Mouse (Mus musculus) heart, embryonic 14.5 days (tissue): ENCODE data around the gene Furin. TPM values are rescaled to one million over a fixed set of nuclear protein-coding genes. Genes with fewer than 3 reads are reported as not detected.
A peak's percentile ranks its signal among the peaks of the same experiment; 100 is the strongest.

Source experiments
- ATAC-seq: fragments of 200-750 bp; cut with Nextera tagmentation; 2 replicates; pipeline ENCODE4 v1.8.0; 2017; ENCODE audit warnings: low read depth, moderate TSS enrichment; ENCODE audit not compliant: insufficient number of reproducible peaks, insufficient read depth, low FRiP score
- H3K27ac ChIP-seq, 2 experiments: fragments of 200-500 bp in 1 of 2; fragments of 300-500 bp in 1 of 2; sonication (generic) in 1 of 2; replicated peaks in 1 of 2; 2 replicates each; pipeline ENCODE4 v1.5.1; 2012 to 2014; ENCODE audit warnings: low read depth in 2 of 2, low read length in 2 of 2, control low read depth in 1 of 2, mild to moderate bottlenecking in 1 of 2, mixed read lengths in 1 of 2; ENCODE audit not compliant: control insufficient read depth in 1 of 2, insufficient read depth in 1 of 2
- H3K27me3 ChIP-seq: fragments of 300-500 bp; sonication (generic); 2 replicates; pipeline ENCODE4 v1.6.1; 2014; ENCODE audit warnings: mild to moderate bottlenecking, low read length, control low read depth; ENCODE audit not compliant: control insufficient read depth, insufficient read depth
- H3K36me3 ChIP-seq: fragments of 300-500 bp; sonication (generic); 2 replicates; pipeline ENCODE4 v1.6.1; 2014; ENCODE audit warnings: mild to moderate bottlenecking, control low read depth, low read length, mixed read lengths; ENCODE audit not compliant: control insufficient read depth, insufficient read depth
- H3K4me1 ChIP-seq, 2 experiments: fragments of 200-500 bp in 1 of 2; fragments of 300-500 bp in 1 of 2; sonication (generic) in 1 of 2; 2 replicates each; pipeline ENCODE4 v1.6.1; 2012 to 2014; ENCODE audit warnings: low read length in 2 of 2, control low read depth in 1 of 2, mixed read lengths in 1 of 2; ENCODE audit not compliant: control insufficient read depth in 2 of 2, insufficient read depth in 2 of 2
- H3K4me2 ChIP-seq: fragments of 300-500 bp; sonication (generic); 2 replicates; pipeline ENCODE4 v1.6.1; 2014; ENCODE audit warnings: mild to moderate bottlenecking, low read length
- H3K4me3 ChIP-seq, 2 experiments: fragments of 200-500 bp in 1 of 2; fragments of 300-500 bp in 1 of 2; sonication (generic) in 1 of 2; 2 replicates each; pipeline ENCODE4 v1.5.1; 2012 to 2014; ENCODE audit warnings: low read length in 2 of 2, mild to moderate bottlenecking in 2 of 2, control low read depth in 1 of 2, low read depth in 1 of 2, moderate library complexity in 1 of 2; ENCODE audit not compliant: control insufficient read depth in 1 of 2, insufficient read depth in 1 of 2
- H3K9ac ChIP-seq: fragments of 300-500 bp; sonication (generic); 2 replicates; pipeline ENCODE4 v1.6.1; 2014; ENCODE audit warnings: mild to moderate bottlenecking, low read length
- H3K9me3 ChIP-seq: fragments of 300-500 bp; sonication (generic); 2 replicates; pipeline ENCODE4 v1.6.1; 2016; ENCODE audit warnings: low read length, control low read depth; ENCODE audit not compliant: control insufficient read depth
- WGBS: fragments of 180-500 bp; shearing (Covaris S2); extraction: QIAGEN DNeasy Blood & Tissue Kit; methylation state at CpG from one replicate; pipeline ENCODE4 v1.1.7; 2014; 5-methylcytosine and 5-hydroxymethylcytosine counted together
- polyA plus RNA-seq: library from polyadenylated mRNA; unstranded; fragments of >200 nt; fragmentation: Nextera tagmentation; extraction: Ambion mirVana; gene quantifications from 2 replicates; pipeline ENCODE4 v1.2.1, GENCODE M21; 2014

Furin gene
- polyA plus RNA-seq: 17.9 and 25.2 TPM in 2 replicates

DNA sequence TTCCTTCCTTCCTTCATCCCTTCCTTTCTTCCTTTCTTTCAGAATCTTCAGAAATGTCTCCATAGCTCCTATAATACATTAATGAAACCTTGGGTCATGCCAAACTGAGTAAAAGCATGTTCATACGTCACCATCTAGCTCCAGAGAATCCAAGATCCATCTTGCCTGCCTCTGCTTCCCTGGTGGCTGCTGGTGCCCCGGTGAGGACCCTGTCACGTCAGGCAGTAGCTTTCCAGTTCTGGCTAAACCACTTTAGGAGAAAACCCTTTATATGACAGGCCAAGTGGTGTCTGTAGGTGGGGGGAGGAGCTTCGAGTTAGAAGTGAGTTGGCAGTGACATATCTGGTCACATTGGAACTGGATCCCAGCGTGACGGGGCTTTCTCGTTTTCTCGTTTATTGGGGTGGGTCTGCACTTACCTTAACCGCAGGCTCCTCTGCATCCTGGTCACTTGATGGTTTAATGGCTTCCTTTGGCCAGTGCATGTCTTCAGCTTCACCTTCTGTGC, at the start of gene Furin:
TSS of gene Furin (minus strand) at position 249 of the 508 bp plus-strand sequence.
- WGBS: 57% methylated on average over 9 of the region's 9 CpGs
- H3K27ac ChIP-seq: peak within 1 kb of the TSS; percentile 39 to 97; a peak in 3 of 4 replicates
- ATAC-seq: no peak

DNA sequence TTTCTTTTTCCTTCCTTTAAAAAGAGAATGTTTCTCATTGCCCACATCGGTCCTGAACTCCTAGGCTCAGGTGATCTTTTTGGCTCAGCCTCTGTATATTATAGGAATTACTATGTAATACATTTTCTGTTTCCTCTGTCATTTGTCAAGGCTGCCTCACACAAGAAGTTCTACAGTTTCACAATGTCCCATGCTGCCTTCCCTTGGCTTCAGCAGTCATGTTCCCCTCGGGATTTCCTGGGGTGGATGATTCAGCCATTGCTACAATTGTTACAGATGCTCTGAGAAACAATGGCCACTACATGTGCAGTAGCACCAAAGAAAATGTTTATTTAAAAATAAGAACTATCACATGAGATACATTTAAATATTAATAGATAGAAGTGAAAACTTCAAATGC, 49.5 kb upstream of the Furin start:
- H3K4me1 ChIP-seq: peaks cover 32 to 41% of the 10 kb centered on the region in 2 experiments
- H3K27me3 ChIP-seq: no peaks in the 10 kb centered on the region
- no peaks in the 10 kb centered on the region for H3K9me3 ChIP-seq
- H3K4me3 ChIP-seq: no peak overlapping the region
- 83% methylated on average over 2 of the region's 2 CpGs for WGBS
- H3K36me3 ChIP-seq: peaks cover 27% of the 10 kb centered on the region
- no peak overlapping the region for H3K4me2 ChIP-seq
- H3K27ac ChIP-seq: no peak overlapping the region
- ATAC-seq: no peak
- H3K9ac ChIP-seq: no peak overlapping the region

More for the DNA sequence above, at the start of gene Furin:
- H3K4me2 ChIP-seq: no peak within 1 kb of the TSS
- no peaks in the 10 kb centered on the region for H3K27me3 ChIP-seq
- no peaks in the 10 kb centered on the region for H3K9me3 ChIP-seq
- no peaks in the 10 kb centered on the region for H3K36me3 ChIP-seq
- H3K4me3 ChIP-seq: no peak within 1 kb of the TSS
- H3K9ac ChIP-seq: no peak within 1 kb of the TSS
- peaks cover 17 to 31% of the 10 kb centered on the region in 2 experiments for H3K4me1 ChIP-seq

GRCm38 (mm10) chr7:80453997-80454396, 48.8 kb upstream of the Furin start:
- H3K4me1 ChIP-seq: peaks cover 32 to 44% of the 10 kb centered on the region in 2 experiments
- H3K27ac ChIP-seq: no peak overlapping the region
- H3K9ac ChIP-seq: no peak overlapping the region
- no peak overlapping the region for H3K4me3 ChIP-seq
- H3K4me2 ChIP-seq: no peak overlapping the region
- no peaks in the 10 kb centered on the region for H3K9me3 ChIP-seq
- peaks cover 20% of the 10 kb centered on the region for H3K36me3 ChIP-seq
- ATAC-seq: no peak
- 83% methylated on average over 5 of the region's 5 CpGs for WGBS
- no peaks in the 10 kb centered on the region for H3K27me3 ChIP-seq

- ATAC-seq: no peak
- peaks cover 20% of the 10 kb centered on the region for H3K36me3 ChIP-seq
- no peak overlapping the region for H3K9ac ChIP-seq
- H3K27me3 ChIP-seq: no peaks in the 10 kb centered on the region
- peaks cover 29 to 37% of the 10 kb centered on the region in 2 experiments for H3K4me1 ChIP-seq
- WGBS: 92% methylated on average over 3 of the region's 3 CpGs
- H3K9me3 ChIP-seq: no peaks in the 10 kb centered on the region
- no peak overlapping the region for H3K4me2 ChIP-seq
- H3K4me3 ChIP-seq: no peak overlapping the region
- H3K27ac ChIP-seq: no peak overlapping the region
Measured at GRCm38 (mm10) chr7:80453121-80453520, 47.9 kb upstream of the Furin start.

- Histone ChIP-seq H3K9me3 (no peaks in the 10 kb centered on the region), H3K9ac (peak overlapping the region; percentile 25; the same call in 1 of the 2 replicates), H3K27me3 (no peaks in the 10 kb centered on the region), H3K4me3 (no peak overlapping the region), H3K4me1 (peaks cover 25 to 33% of the 10 kb centered on the region in 2 experiments), H3K36me3 (peaks cover 20% of the 10 kb centered on the region), H3K27ac (peak overlapping the region; percentile 33 to 69), H3K4me2 (no peak overlapping the region)
- ATAC-seq: no peak
- 69% methylated on average over 5 of the region's 5 CpGs for WGBS
Measured at GRCm38 (mm10) chr7:80452241-80452640, 47.0 kb upstream of the Furin start.

DNA sequence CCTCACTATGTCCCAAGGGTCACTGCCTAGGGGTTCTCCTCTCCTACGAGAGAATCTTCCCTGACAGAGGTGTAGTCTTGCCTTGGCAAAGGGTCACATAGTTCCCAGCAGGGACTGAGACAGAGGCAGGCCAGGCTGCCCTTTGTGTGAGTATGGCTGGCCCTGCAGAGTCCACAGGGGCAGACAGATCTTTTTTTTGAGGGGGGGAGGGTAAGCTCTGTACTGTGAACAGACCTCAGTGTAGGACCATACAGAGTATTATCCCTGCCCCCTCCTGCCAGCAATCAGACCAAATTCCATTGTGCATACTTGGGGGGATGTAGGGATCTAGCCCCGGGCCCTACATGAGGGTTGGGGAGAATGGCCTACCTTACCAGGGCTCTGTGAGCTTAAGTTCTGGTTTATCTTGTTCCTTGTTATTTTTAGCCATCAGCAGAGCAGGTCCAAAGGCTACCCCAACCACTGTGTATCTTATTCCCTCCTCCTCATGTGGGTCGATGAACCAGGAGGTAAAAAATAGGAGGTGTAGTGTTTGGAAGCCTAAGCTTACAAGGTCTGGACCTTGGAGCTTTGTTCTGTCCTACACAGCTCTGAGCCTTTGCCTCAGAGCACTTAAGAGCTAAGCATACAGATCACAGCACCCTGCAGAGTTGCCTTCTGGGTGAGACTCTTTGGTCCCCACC, 46.5 kb upstream of the Furin start:
- Histone ChIP-seq H3K4me2 (no peak overlapping the region), H3K4me1 (peaks cover 27 to 36% of the 10 kb centered on the region in 2 experiments), H3K4me3 (no peak overlapping the region), H3K9me3 (no peaks in the 10 kb centered on the region), H3K9ac (peak overlapping the region; percentile 28; the same call in 1 of the 2 replicates), H3K36me3 (peaks cover 20% of the 10 kb centered on the region), H3K27ac (peak overlapping the region; percentile 33 to 69), H3K27me3 (no peaks in the 10 kb centered on the region)
- 34% methylated on average over 3 of the region's 3 CpGs for WGBS
- peak; percentile 36 for ATAC-seq

GRCm38 (mm10) chr7:80450354-80450753, 45.1 kb upstream of the Furin start:
- no peak overlapping the region for H3K27ac ChIP-seq
- H3K36me3 ChIP-seq: peaks cover 20% of the 10 kb centered on the region
- 73% methylated on average over 4 of the region's 4 CpGs for WGBS
- H3K9ac ChIP-seq: no peak overlapping the region
- no peak for ATAC-seq
- peaks cover 31 to 42% of the 10 kb centered on the region in 2 experiments for H3K4me1 ChIP-seq
- no peak overlapping the region for H3K4me3 ChIP-seq
- no peaks in the 10 kb centered on the region for H3K27me3 ChIP-seq
- H3K4me2 ChIP-seq: no peak overlapping the region
- no peaks in the 10 kb centered on the region for H3K9me3 ChIP-seq
